Mouse (Mus musculus) thymus, adult 2 months (tissue): ENCODE data around the gene Gipr. TPM values are rescaled to one million over a fixed set of nuclear protein-coding genes. Genes with fewer than 3 reads are reported as not detected.

Experiments
- DNase-seq: peaks from one replicate; pipeline ENCODE4 v3.0.0; 2021
- H3K27ac ChIP-seq: fragments of 200-500 bp; 2 replicates; pipeline ENCODE4 v1.5.1; 2012; ENCODE audit warnings: low read length, control low read depth; ENCODE audit not compliant: control insufficient read depth, insufficient read depth
- H3K27me3 ChIP-seq: fragments of 200-500 bp; 2 replicates; pipeline ENCODE4 v1.6.1; 2012; ENCODE audit warnings: mild to moderate bottlenecking, low read length, moderate library complexity, mixed read lengths; ENCODE audit not compliant: control insufficient read depth, insufficient read depth
- H3K36me3 ChIP-seq: fragments of 200-500 bp; 2 replicates; pipeline ENCODE4 v1.6.1; 2012; ENCODE audit warnings: mild to moderate bottlenecking, low read length, moderate library complexity; ENCODE audit not compliant: control insufficient read depth, insufficient read depth
- H3K4me1 ChIP-seq: fragments of 200-500 bp; replicated peaks from 2 replicates; pipeline ENCODE4 v1.6.1; 2012; ENCODE audit warnings: low read length; ENCODE audit not compliant: control insufficient read depth, insufficient read depth
- H3K4me3 ChIP-seq: fragments of 200-500 bp; 2 replicates; pipeline ENCODE4 v1.5.1; 2012; ENCODE audit warnings: mild to moderate bottlenecking, low read length, control low read depth, moderate library complexity; ENCODE audit not compliant: control insufficient read depth, insufficient read depth
- CTCF ChIP-seq: fragments of 200-500 bp; IDR thresholded peaks from 2 replicates; pipeline ENCODE4 v1.5.1; 2012; ENCODE audit warnings: mild to moderate bottlenecking, control low read depth, low read length, moderate library complexity, borderline replicate concordance; ENCODE audit not compliant: control insufficient read depth, poor library complexity, insufficient read depth; ENCODE audit errors: extremely low read depth
- POLR2A ChIP-seq: fragments of 200-500 bp; IDR thresholded peaks from 2 replicates; pipeline ENCODE4 v1.6.1; 2012; ENCODE audit warnings: mild to moderate bottlenecking, low read length, control low read depth, moderate library complexity; ENCODE audit not compliant: control insufficient read depth, poor library complexity, insufficient read depth; ENCODE audit errors: extremely low read depth
- WGBS: fragments of 180-500 bp; shearing (Covaris S2); methylation state at CpG from one replicate; pipeline ENCODE4 v1.1.7; 2018; 5-methylcytosine and 5-hydroxymethylcytosine counted together
- polyA plus RNA-seq: library from polyadenylated mRNA; depleted of rRNA; stranded (reverse); fragments of >200 nt; gene quantifications from 2 replicates; pipeline ENCODE4 v1.2.3, GENCODE M21; 2012; rRNA removed

Gene Gipr
- polyA plus RNA-seq, result 0.73 and 0.79 TPM in 2 replicates

DNA sequence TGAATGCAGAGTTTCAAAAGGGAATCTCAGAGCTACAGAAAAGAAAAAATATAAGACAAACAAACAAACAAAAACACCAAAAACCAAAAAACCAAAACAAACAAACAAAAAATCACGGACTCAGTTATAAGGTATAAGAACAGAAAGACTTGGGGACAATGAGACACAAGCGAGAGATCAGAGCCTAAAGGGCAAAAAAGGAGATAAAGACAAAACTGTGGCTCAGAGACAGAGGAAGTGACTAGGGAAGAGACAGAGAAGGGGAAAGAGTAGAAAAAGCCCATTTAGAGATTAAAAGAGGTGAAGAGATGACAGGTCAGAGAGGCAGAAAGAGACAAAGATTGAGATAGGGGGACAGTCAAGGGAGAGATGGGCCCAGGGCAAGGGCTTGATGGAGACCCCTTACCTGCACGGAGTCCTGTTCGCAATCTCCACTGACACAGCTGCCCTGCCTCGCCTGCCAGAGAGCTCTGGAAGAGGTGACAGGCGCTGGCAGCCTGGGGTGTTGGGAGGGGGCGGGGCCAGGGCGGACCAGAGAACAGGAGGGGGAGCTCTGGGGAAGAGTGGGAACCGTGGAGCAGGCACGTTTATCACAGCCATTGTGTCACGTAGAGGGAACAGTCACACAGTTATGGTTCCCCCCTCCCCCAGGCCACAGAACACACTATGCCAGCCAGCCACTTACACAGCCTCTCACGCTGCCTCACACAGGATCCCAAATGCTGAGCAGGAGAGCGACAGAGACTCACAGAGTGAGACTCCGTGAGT lies at the start of gene Gipr:
Gene Gipr, minus strand, starts transcription at position 472 of the 768 bp plus-strand sequence.
- H3K4me1 ChIP-seq, result peaks cover 20% of the 10 kb centered on the region
- TF ChIP-seq POLR2A, result no peak
- TF ChIP-seq CTCF, result no peak
- H3K27me3 ChIP-seq, result no peaks in the 10 kb centered on the region; the same call in 1 of the 2 replicates
- DNase-seq, result no peak
- H3K4me3 ChIP-seq, result no peak within 1 kb of the TSS
- WGBS, result 18% methylated on average over 14 of the region's 14 CpGs
- H3K27ac ChIP-seq, result no peak within 1 kb of the TSS
- H3K36me3 ChIP-seq, result no peaks in the 10 kb centered on the region

DNA sequence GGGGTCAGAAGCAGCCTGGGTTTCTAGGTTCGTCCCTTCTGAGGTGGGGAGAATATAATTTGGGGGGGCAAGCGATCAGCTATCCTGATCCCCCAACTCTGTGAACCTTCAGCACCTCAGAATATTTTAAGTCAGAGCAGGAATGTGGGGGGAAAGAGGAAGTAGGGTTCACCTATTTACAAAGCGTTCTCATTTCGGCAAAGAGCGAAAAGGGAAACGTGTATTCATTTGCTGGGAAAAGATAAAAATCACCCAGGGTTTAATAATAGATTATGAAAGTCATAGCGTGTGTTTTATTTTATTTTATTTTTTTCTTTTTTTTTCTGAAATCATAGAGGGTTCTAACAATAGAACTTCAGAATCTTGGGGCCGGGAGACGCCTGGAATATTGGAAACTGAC lies 49.0 kb upstream of the Gipr start:
- Histone ChIP-seq H3K4me1 (peaks cover 11% of the 10 kb centered on the region; the same call in 1 of the 2 replicates), H3K27me3 (peaks cover 2% of the 10 kb centered on the region; the same call in 1 of the 2 replicates), H3K36me3 (no peaks in the 10 kb centered on the region), H3K27ac (no peak overlapping the region), H3K4me3 (no peak overlapping the region)
- TF ChIP-seq POLR2A, result no peak
- no peak for TF ChIP-seq CTCF
- 9% methylated on average over 9 of the region's 9 CpGs for WGBS
- no peak for DNase-seq

DNA sequence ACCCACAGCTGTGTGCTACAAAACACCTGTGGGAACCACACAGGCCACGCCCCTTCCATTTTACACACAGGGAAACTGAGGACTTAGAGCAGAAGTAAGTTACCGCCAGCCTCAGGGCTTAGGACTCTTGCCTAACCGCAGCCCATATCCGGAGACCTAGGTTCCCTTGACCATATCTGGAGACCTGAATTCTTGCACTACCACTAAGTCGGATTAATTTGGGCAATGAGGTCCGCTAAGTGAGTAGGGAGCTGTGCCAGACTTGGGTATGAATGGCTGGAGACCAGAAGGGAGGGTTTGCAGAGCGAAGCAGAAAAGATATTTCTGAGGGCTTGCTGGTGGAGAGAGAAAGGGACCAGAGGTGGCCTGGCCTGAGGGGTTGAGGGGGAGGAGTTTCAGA lies 48.4 kb upstream of the Gipr start:
- Histone ChIP-seq H3K4me3 (no peak overlapping the region), H3K4me1 (peaks cover 11% of the 10 kb centered on the region; the same call in 1 of the 2 replicates), H3K27ac (no peak overlapping the region), H3K27me3 (peaks cover 2% of the 10 kb centered on the region; the same call in 1 of the 2 replicates), H3K36me3 (no peaks in the 10 kb centered on the region)
- TF ChIP-seq CTCF (no peak), POLR2A (no peak)
- DNase-seq, result no peak
- WGBS, result 18% methylated on average over 7 of the region's 7 CpGs

DNA sequence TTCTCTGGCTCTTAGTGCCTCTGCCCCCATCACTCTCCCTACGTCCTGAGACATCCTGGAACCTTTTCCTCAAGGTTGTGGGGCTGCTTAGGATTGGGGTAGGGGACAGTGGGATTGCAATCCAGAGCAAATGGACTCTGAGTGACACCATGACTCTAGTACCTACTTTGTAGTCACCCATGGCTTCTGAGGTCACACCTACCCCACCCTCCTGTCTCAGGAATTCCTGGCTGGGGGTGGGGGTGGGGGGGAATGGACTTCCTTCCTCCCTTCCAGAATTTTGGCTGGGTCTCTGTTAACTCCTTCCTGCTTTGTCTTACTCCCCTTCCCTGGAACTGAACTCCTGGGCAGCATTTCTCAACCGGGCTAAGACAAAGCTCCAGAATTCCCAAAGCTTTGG lies 47.5 kb upstream of the Gipr start:
- no peak overlapping the region for H3K27ac ChIP-seq
- TF ChIP-seq POLR2A (no peak), CTCF (no peak)
- H3K36me3 ChIP-seq, result no peaks in the 10 kb centered on the region
- peaks cover 2% of the 10 kb centered on the region; the same call in 1 of the 2 replicates for H3K27me3 ChIP-seq
- DNase-seq, result no peak
- 83% methylated on average over 2 of the region's 2 CpGs for WGBS
- no peak overlapping the region for H3K4me3 ChIP-seq
- H3K4me1 ChIP-seq, result peaks cover 11% of the 10 kb centered on the region; the same call in 1 of the 2 replicates

DNA sequence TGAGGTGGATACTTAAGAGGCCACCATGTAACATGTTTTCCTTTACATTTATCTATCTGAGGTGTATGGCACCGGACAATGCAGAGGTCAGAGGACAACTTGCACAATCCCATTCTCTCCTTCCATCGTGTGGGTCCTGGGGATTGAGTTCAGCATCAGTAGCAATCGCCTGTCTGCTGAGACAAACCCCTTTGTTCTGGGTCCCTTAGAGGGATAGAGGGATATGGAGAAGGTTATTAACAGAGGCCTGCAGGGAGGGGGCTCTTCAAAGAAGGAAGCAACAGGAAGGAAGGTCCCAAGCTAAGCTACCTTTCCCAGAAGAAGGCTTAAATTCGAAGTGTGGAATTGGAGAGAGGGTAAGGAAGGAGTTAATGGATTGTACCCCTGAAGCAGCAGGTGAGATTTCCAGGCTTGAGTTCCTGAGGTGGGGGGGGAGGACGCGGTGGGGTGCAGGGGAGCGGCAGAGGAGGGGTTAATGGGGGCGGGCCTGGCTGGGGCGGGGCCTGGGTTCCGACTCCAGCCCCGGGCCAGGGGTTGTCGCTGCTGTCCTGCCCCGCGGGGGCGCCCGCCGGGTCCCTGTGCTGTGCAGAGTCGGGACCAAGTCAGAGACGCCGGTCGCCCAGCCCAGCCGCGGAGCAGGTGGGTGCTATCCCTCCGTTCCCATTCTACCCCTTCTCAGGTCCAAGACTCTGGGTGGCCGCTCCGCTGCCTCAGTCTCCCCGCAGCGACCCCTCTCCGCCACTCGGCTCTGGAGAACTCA lies 46.2 kb upstream of the Gipr start, which contains the start of gene Gpr4:
Gene Gpr4, plus strand, starts transcription at position 543 of the 760 bp plus-strand sequence.
- Histone ChIP-seq H3K36me3 (no peaks in the 10 kb centered on the region), H3K4me1 (peaks cover 9% of the 10 kb centered on the region; the same call in 1 of the 2 replicates), H3K27ac (no peak within 1 kb of the TSS), H3K27me3 (peaks cover 2% of the 10 kb centered on the region; the same call in 1 of the 2 replicates), H3K4me3 (peak within 1 kb of the TSS; percentile 17; the same call in 1 of the 2 replicates)
- peak; percentile 23 for DNase-seq
- WGBS, result 12% methylated on average over 28 of the region's 30 CpGs
- no peak for TF ChIP-seq POLR2A
- TF ChIP-seq CTCF, result no peak

DNA sequence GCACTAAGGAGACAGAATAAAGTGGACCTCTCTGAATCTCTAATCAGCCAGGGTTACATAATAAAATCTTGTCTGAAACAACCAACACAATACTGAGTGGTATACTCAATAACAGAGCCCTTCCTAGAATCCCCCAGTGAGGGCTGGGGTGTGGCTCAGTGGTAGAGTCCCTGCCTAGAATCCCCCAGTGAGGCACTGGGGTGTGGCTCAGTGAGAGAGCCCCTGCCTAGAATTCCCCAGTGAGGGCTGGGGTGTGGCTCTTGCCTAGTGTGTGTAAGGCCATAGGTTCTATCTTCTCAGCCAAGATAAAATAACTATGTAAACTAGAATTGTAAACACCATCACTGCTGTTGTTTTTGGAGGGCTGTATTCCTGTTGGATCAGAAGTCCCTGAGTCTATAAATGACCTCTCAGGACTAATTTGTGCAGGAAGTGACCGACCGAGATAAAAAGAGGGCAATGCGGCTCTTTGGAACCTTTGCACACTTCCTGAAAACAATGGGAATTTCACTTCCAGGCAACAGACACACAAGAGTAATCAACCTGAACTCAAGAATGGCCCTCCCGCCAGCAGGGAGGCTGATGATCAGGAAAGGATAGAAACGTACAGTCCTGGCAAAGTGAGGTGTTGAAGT lies 45.2 kb upstream of the Gipr start:
- H3K36me3 ChIP-seq, result no peaks in the 10 kb centered on the region
- TF ChIP-seq CTCF, result no peak
- no peak for TF ChIP-seq POLR2A
- H3K4me1 ChIP-seq, result peaks cover 9% of the 10 kb centered on the region; the same call in 1 of the 2 replicates
- peaks cover 2% of the 10 kb centered on the region; the same call in 1 of the 2 replicates for H3K27me3 ChIP-seq
- no peak overlapping the region for H3K4me3 ChIP-seq
- no peak for DNase-seq
- 91% methylated on average over 5 of the region's 5 CpGs for WGBS
- H3K27ac ChIP-seq, result no peak overlapping the region
